Mouse (Mus musculus) CD4-positive helper T cell, adult 2 months (primary cell): ENCODE data around the gene Sh2b1.
A peak's percentile ranks its signal among the peaks of the same experiment; 100 is the strongest.

Experiments used
- DNase-seq: peaks from one replicate; pipeline ENCODE4 v3.0.0-alpha.2; 2012; ENCODE audit warnings: low read depth, missing footprints, low spot score

The Sh2b1 gene

GRCm38 (mm10) chr7:126474486-126474955 is 703 bp downstream of the Sh2b1 start:
- no peak for DNase-seq

GRCm38 (mm10) chr7:126473470-126474086 is 1.6 kb downstream of the Sh2b1 start:
- no peak for DNase-seq

- DNase-seq = no peak
Observed at GRCm38 (mm10) chr7:126472713-126473112, 2.5 kb downstream of the Sh2b1 start.

- DNase-seq = peak; percentile 83
Observed at GRCm38 (mm10) chr7:126472306-126472705, 2.9 kb downstream of the Sh2b1 start.

- peak; percentile 51 for DNase-seq
Observed at GRCm38 (mm10) chr7:126471853-126472252, 3.4 kb downstream of the Sh2b1 start.

- peak; percentile 52 for DNase-seq
Observed at GRCm38 (mm10) chr7:126471361-126471760, 3.9 kb downstream of the Sh2b1 start.

GRCm38 (mm10) chr7:126470077-126470476 is 5.1 kb downstream of the Sh2b1 start:
- peak; percentile 92 for DNase-seq

GRCm38 (mm10) chr7:126467834-126468627 is 7.2 kb downstream of the Sh2b1 start:
- no peak for DNase-seq

- DNase-seq = peak; percentile 64
Observed at GRCm38 (mm10) chr7:126467271-126467670, 8.0 kb downstream of the Sh2b1 start.

GRCm38 (mm10) chr7:126466707-126467106 is 8.5 kb downstream of the Sh2b1 start:
- DNase-seq = no peak

GRCm38 (mm10) chr7:126466116-126466515 is 9.1 kb downstream of the Sh2b1 start:
- DNase-seq = no peak

- no peak for DNase-seq
Observed at GRCm38 (mm10) chr7:126465246-126466030, 9.8 kb downstream of the Sh2b1 start.

- no peak for DNase-seq
Observed at GRCm38 (mm10) chr7:126464836-126465235, 10.4 kb downstream of the Sh2b1 start.

GRCm38 (mm10) chr7:126464121-126464520 is 11.1 kb downstream of the Sh2b1 start:
- no peak for DNase-seq

GRCm38 (mm10) chr7:126463547-126463946 is 11.7 kb downstream of the Sh2b1 start:
- no peak for DNase-seq

- no peak for DNase-seq
Observed at GRCm38 (mm10) chr7:126463004-126463403, 12.2 kb downstream of the Sh2b1 start, which contains the start of gene Atp2a1. TSS of gene Atp2a1 (minus strand) at chr7:126463108.

GRCm38 (mm10) chr7:126461626-126462025 is 13.6 kb downstream of the Sh2b1 start:
- DNase-seq = no peak

GRCm38 (mm10) chr7:126460623-126461399 is 14.4 kb downstream of the Sh2b1 start:
- DNase-seq = no peak

GRCm38 (mm10) chr7:126458844-126459618 is 16.2 kb downstream of the Sh2b1 start:
- no peak for DNase-seq

- no peak for DNase-seq
Observed at GRCm38 (mm10) chr7:126458225-126458624, 17.0 kb downstream of the Sh2b1 start.
